8 mouse cellular contexts compared by ENCODE assay signal in the genomic region with DNA sequence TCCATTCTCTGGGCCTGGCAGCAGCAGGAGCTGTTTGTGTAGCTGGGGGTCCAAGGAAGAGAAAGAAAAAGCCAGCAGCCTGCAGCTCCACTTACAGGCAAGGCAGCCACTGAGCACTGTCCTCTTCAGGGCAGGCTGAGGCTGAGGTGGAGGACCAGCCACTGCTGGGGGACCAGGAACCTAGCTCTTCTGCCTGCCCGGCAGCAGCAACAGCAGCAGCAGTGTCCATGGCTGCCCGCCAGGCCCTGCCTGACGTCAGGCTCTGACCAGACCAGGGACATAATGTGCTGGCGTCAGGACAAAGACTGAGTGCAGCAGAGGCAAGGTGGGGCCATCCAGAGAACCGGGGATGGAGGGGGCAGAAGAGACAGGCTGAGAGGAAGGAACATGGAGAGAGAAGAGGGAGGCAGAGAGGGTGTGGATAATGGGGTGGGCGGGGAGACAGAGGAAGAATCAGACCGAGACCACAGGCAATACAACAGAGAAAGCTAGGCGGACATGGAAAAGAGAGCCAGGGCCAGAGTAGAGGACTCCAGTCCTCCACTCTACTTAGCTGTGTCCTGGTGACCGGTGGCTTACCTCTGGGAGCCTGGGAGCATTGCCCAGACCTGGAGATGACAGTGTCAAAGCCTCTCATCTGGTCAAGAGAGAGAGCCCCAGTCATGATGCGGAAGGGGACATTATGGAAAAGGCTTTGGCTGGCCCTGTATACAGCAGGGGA.
DNase-seq lines count a peak whose midpoint lies in the region; ATAC-seq and TF ChIP-seq lines count a peak whose summit lies in the region.

No protein-coding gene starts in this region.

- peak overlapping the region; percentile 72 for H3K27ac ChIP-seq in heart, embryonic 10.5 days
- no peak overlapping the region for H3K27ac ChIP-seq in midbrain, postnatal 0 days (ENCODE audit: low read depth, low read length)

- H3K9ac ChIP-seq in midbrain, postnatal 0 days (replicated peaks; ENCODE audit: low read length, poor library complexity, severe bottlenecking): no peak overlapping the region

- peak; percentile 27; the same call in 1 of the 2 replicates for TF ChIP-seq CTCF in midbrain, postnatal 0 days (IDR thresholded peaks at IDR 0.05)

- WGBS in heart, embryonic 10.5 days: 54% methylated on average over 10 of the region's 10 CpGs
- 37% methylated on average over 9 of the region's 10 CpGs for WGBS in midbrain, postnatal 0 days

- peak; percentile 98 for DNase-seq in adrenal gland, postnatal 10 days
- DNase-seq in cerebellum, postnatal 25 days: peak; percentile 31 to 63
- no peak for DNase-seq in heart, embryonic 10.5 days (ENCODE audit: low spot score)
- DNase-seq in kidney, adult 8-10 months: peak; percentile 81 to 92
- DNase-seq in left cerebral cortex, postnatal 25 days (ENCODE audit: low spot score in 2 of 2): peak; percentile 61 to 67
- peak; percentile 83 for DNase-seq in midbrain, postnatal 0 days (ENCODE audit: low spot score)
- peak; percentile 93 for DNase-seq in urinary bladder, postnatal 14 days (ENCODE audit: low spot score)
- DNase-seq in c-Kit-positive CD71-positive TER-119-positive erythroid progenitor cells, embryonic 14.5 days (ENCODE audit: low spot score): no peak

- peak; percentile 53; the same call in 1 of the 2 replicates for ATAC-seq in midbrain, postnatal 0 days (ENCODE audit: low FRiP score)

- peaks cover 86% of the 10 kb centered on the region for H3K4me1 ChIP-seq in heart, embryonic 10.5 days
- peaks cover 2% of the 10 kb centered on the region; the same call in 1 of the 2 replicates for H3K4me1 ChIP-seq in midbrain, postnatal 0 days (ENCODE audit: insufficient read depth, low read length)

- H3K4me3 ChIP-seq in heart, embryonic 10.5 days: no peak overlapping the region
- H3K4me3 ChIP-seq in midbrain, postnatal 0 days (ENCODE audit: low read depth, low read length): no peak overlapping the region

- no peak overlapping the region for H3K4me2 ChIP-seq in midbrain, postnatal 0 days (ENCODE audit: low read depth, low read length, poor library complexity, severe bottlenecking)

- no peaks in the 10 kb centered on the region for H3K36me3 ChIP-seq in heart, embryonic 10.5 days
- no peaks in the 10 kb centered on the region for H3K36me3 ChIP-seq in midbrain, postnatal 0 days (ENCODE audit: insufficient read depth, low read length)

- no peaks in the 10 kb centered on the region for H3K27me3 ChIP-seq in heart, embryonic 10.5 days (ENCODE audit: insufficient read depth, poor library complexity, severe bottlenecking)
- no peaks in the 10 kb centered on the region for H3K27me3 ChIP-seq in midbrain, postnatal 0 days (ENCODE audit: insufficient read depth, low read length)

- H3K9me3 ChIP-seq in heart, embryonic 10.5 days: no peaks in the 10 kb centered on the region
- H3K9me3 ChIP-seq in midbrain, postnatal 0 days (ENCODE audit: low read length): no peaks in the 10 kb centered on the region

- intact Hi-C loops in left cerebral cortex, postnatal 25 days (cut with DNase I): no loop called here

Comparison
In these comparisons a context has a peak if more than half of its experiments do, and no peak if none do; other contexts are left out.
1. DNase-seq: peak in adrenal gland, postnatal 10 days (single experiment), cerebellum, postnatal 25 days (2 of 2), kidney, adult 8-10 months (2 of 2), left cerebral cortex, postnatal 25 days (2 of 2), midbrain, postnatal 0 days (single experiment) and urinary bladder, postnatal 14 days (single experiment); none in heart, embryonic 10.5 days (single experiment) and c-Kit-positive CD71-positive TER-119-positive erythroid progenitor cells, embryonic 14.5 days (single experiment).